Comparison of ENCODE assay signal across 17 mouse cellular contexts in genomic region chr11:29179319-29179718, GRCm38 (mm10).
"Had no signal": no experiment of that assay in that cellular context is flagged by ENCODE, and none has a peak within 500 bp of the region (broad histone marks: within the 10 kb centered on the region; RNA-seq: fewer than 3 reads in every experiment).

No protein-coding gene starts in this region.

- DNase-seq: liver, postnatal 0 days; lung, adult 2 months; lung, postnatal 14 days; lung, postnatal 36 days; midbrain, embryonic 14.5 days; right cerebral cortex, postnatal 25 days; right cerebral cortex, postnatal 4 days; spleen, adult 18-20 months; thymus, adult 18-20 months; thymus, postnatal 14 days; thymus, postnatal 36 days had no signal

- H3K4me3 ChIP-seq: liver, embryonic 15.5 days; lung, embryonic 15.5 days; megakaryocyte, embryonic 14.5 days; midbrain, embryonic 12.5 days; neural tube, embryonic 12.5 days had no signal

- H3K9me3 ChIP-seq: liver, embryonic 15.5 days; lung, embryonic 15.5 days; megakaryocyte, embryonic 14.5 days; midbrain, embryonic 12.5 days; neural tube, embryonic 12.5 days had no signal

- H3K27ac ChIP-seq: liver, embryonic 15.5 days; lung, embryonic 15.5 days; macrophage; midbrain, embryonic 12.5 days; neural tube, embryonic 12.5 days had no signal

- H3K4me1 ChIP-seq: lung, embryonic 15.5 days; midbrain, embryonic 12.5 days; neural tube, embryonic 12.5 days had no signal

- H3K27me3 ChIP-seq: liver, embryonic 15.5 days; lung, embryonic 15.5 days; megakaryocyte, embryonic 14.5 days; midbrain, embryonic 12.5 days; neural tube, embryonic 12.5 days had no signal

- H3K4me2 ChIP-seq: liver, embryonic 15.5 days; lung, embryonic 15.5 days; midbrain, embryonic 12.5 days; neural tube, embryonic 12.5 days had no signal

- H3K9ac ChIP-seq: liver, embryonic 15.5 days; liver, postnatal 0 days; lung, embryonic 15.5 days; midbrain, embryonic 12.5 days; neural tube, embryonic 12.5 days had no signal
